Mouse (Mus musculus) limb, embryonic 12.5 days (tissue): ENCODE data around the gene Nars2. TPM values are rescaled to one million over a fixed set of nuclear protein-coding genes. Genes with fewer than 3 reads are reported as not detected.
A peak's percentile ranks its signal among the peaks of the same experiment; 100 is the strongest.

ENCODE experiments used
- ATAC-seq: fragments of 200-750 bp; cut with Nextera tagmentation; 2 replicates; pipeline ENCODE4 v1.8.0; 2017; ENCODE audit warnings: low read depth, moderate TSS enrichment; ENCODE audit not compliant: insufficient number of reproducible peaks, insufficient read depth, low FRiP score, low TSS enrichment
- H3K27ac ChIP-seq: fragments of 300-500 bp; sonication (generic); 2 replicates; pipeline ENCODE4 v1.5.1; 2016; ENCODE audit warnings: mild to moderate bottlenecking, moderate library complexity
- H3K27me3 ChIP-seq: fragments of 300-500 bp; sonication (generic); 2 replicates; pipeline ENCODE4 v1.6.1; 2016; ENCODE audit warnings: mild to moderate bottlenecking, moderate library complexity
- H3K36me3 ChIP-seq: fragments of 300-500 bp; sonication (generic); 2 replicates; pipeline ENCODE4 v1.6.1; 2016; ENCODE audit warnings: mild to moderate bottlenecking, moderate library complexity
- H3K4me1 ChIP-seq: fragments of 300-500 bp; sonication (generic); replicated peaks from 2 replicates; pipeline ENCODE4 v1.6.1; 2016
- H3K4me2 ChIP-seq: fragments of 300-500 bp; sonication (generic); 2 replicates; pipeline ENCODE4 v1.6.1; 2016; ENCODE audit warnings: mild to moderate bottlenecking, moderate library complexity
- H3K4me3 ChIP-seq: fragments of 300-500 bp; sonication (generic); replicated peaks from 2 replicates; pipeline ENCODE4 v1.5.1; 2016; ENCODE audit warnings: mild to moderate bottlenecking
- H3K9ac ChIP-seq: fragments of 300-500 bp; sonication (generic); replicated peaks from 2 replicates; pipeline ENCODE4 v1.6.1; 2016; ENCODE audit warnings: mild to moderate bottlenecking, moderate library complexity
- H3K9me3 ChIP-seq: fragments of 300-500 bp; sonication (generic); 2 replicates; pipeline ENCODE4 v1.6.1; 2016; ENCODE audit warnings: mild to moderate bottlenecking, moderate library complexity
- WGBS: fragments of 180-500 bp; shearing (Covaris S2); methylation state at CpG from one replicate; pipeline ENCODE4 v1.1.7; 2016; 5-methylcytosine and 5-hydroxymethylcytosine counted together
- polyA plus RNA-seq: library from polyadenylated mRNA; unstranded; fragments of >200 nt; fragmentation: Nextera tagmentation; extraction: Ambion mirVana; gene quantifications from 2 replicates; pipeline ENCODE4 v1.2.1, GENCODE M21; 2016

The Nars2 gene
- 22.4 and 24.1 TPM in 2 replicates for polyA plus RNA-seq

DNA sequence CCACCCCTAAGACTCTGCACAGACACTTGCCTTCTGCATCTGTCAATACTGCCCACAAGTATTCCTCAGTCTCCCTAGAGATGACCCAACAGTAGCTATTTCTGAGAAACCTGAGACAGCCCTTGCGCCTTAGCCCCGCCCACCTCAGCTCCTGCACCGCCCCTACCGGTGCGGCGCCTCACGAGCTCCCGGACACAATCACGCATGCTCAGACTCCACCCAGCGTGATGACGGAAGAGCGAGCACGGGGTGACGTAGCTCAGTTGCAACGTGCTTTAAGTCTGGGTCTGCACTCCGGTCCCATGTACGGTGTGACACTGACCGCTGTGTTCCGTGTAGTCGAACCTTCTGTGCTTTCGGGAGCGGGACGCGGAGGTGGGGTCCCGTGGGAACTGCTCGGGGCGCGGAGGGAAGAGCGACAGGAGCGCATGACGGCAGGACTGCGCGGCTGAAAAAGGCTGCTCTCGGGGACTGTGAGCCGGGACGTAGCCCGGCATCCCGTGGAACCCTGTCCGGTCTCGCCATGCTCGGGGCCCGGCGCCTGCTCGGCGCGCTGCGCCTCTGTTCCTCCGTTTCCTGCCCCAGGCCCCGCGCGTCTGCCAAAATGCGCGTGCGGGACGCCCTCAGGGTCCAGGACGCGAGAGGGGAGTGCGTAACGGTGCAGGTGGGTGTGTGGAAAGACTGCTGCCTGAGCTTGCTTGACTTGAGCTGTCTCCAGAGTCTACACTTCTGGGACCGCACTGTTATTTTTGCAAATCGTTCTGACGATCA, at the start of gene Nars2:
Gene Nars2, plus strand, starts transcription at position 225 of the 771 bp plus-strand sequence.
- Histone ChIP-seq H3K27ac (peak within 1 kb of the TSS; percentile 91), H3K4me1 (peaks cover 13% of the 10 kb centered on the region), H3K4me2 (peak within 1 kb of the TSS; percentile 72), H3K36me3 (0 out of 2 replicates have a peak, but pooled peaks cover 4% of the 10 kb centered on the region), H3K9ac (peak within 1 kb of the TSS; percentile 77), H3K9me3 (no peaks in the 10 kb centered on the region), H3K4me3 (peak within 1 kb of the TSS; percentile 88), H3K27me3 (no peaks in the 10 kb centered on the region)
- WGBS, result under 1% methylated on average over 62 of the region's 62 CpGs
- peak; percentile 99 for ATAC-seq

DNA sequence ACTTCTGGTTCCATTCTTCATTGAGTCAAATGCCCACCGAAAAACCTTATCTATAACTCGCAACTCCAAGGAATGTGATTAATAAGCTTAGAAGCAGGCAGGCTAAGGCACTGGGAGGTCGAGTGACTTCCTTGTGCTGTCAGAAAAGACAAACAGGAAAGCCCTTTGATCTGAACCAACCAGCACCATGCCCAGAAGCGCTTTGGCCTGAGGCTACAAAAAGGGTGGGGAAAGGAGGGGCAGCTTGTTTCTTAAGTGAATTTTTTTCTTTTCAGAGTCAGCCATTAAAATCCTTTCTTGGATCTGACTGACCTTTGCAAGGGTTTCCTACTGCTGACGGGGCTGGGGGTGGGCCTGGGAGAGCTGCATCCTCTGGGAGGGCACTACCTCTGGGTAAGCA, 49.1 kb upstream of the Nars2 start:
- Histone ChIP-seq H3K4me1 (peaks cover 31% of the 10 kb centered on the region), H3K36me3 (peaks cover 75% of the 10 kb centered on the region), H3K4me2 (no peak overlapping the region), H3K4me3 (no peak overlapping the region), H3K27ac (no peak overlapping the region), H3K9ac (no peak overlapping the region), H3K27me3 (no peaks in the 10 kb centered on the region; the same call in 1 of the 2 replicates), H3K9me3 (no peaks in the 10 kb centered on the region)
- WGBS, result 44% methylated on average over 5 of the region's 5 CpGs
- ATAC-seq, result no peak

DNA sequence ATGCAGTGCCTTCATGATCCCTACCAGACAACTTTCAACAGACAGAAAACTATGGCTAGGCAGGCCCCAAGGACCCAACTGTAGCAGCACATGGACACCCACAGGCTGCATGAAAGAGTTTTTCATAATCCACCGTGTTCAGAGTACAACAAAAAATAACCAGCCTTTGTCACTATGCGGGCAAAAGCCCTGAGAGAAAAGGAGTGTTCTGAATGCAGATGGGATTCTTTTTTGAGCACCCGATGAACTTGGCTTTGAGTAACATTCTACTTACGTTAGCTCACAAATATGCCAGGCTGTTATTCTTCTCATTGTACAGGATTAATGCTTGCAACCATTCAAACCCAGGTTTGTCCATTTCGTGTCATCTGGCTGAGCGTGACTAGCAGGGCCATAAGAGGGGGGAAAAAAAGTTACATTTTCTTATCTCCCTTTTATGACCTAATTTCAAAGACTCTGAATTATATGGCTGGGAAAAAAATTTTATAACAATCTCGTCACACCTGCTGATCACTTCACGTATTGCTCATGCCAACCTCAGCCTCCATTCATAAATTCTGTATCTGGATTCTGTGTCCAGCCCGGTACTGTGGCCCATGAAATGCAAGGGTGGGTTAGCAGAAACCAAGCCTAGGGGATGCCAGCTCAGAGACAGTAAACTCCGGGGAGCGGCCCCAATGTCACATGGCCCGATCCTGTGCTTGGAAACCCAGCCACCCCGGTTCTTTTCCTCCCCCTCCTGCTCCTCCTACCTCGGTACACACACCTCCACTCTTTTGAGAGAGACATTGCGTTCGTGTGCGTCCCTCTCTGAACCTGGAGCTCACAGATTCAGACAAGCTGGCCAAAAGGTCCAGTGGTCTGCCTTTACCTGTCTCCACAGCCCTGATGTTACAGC, 48.0 kb upstream of the Nars2 start:
- Histone ChIP-seq H3K9ac (no peak overlapping the region), H3K36me3 (peaks cover 71% of the 10 kb centered on the region), H3K4me3 (no peak overlapping the region), H3K27me3 (no peaks in the 10 kb centered on the region; the same call in 1 of the 2 replicates), H3K4me2 (no peak overlapping the region), H3K27ac (no peak overlapping the region), H3K9me3 (no peaks in the 10 kb centered on the region), H3K4me1 (peaks cover 35% of the 10 kb centered on the region)
- no peak for ATAC-seq
- WGBS, result 88% methylated on average over 17 of the region's 17 CpGs

DNA sequence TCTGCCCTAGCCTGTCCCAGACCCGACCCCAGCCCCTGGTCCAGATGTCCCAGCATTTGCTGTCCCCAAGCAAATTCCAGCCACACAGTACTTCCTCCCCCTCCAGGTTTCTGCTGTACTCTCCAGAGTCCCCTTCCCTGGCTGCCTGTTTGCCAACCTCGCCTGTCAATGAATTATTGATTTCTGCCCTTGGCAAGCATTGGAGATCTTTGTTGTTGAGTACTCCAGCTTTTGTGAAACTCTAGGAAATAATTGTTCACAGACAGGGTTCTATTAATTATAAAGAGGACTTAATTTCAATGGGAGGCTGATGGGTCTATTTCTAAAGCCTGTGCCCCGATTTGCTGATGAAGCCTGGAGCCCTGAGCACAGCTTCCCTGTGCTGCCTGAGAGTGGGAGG, 46.9 kb upstream of the Nars2 start:
- peaks cover 66% of the 10 kb centered on the region for H3K36me3 ChIP-seq
- H3K4me2 ChIP-seq, result no peak overlapping the region
- peaks cover 34% of the 10 kb centered on the region for H3K4me1 ChIP-seq
- H3K27me3 ChIP-seq, result no peaks in the 10 kb centered on the region; the same call in 1 of the 2 replicates
- H3K27ac ChIP-seq, result no peak overlapping the region
- 55% methylated on average over 3 of the region's 3 CpGs for WGBS
- no peak overlapping the region for H3K4me3 ChIP-seq
- ATAC-seq, result no peak
- no peak overlapping the region for H3K9ac ChIP-seq
- H3K9me3 ChIP-seq, result no peaks in the 10 kb centered on the region

DNA sequence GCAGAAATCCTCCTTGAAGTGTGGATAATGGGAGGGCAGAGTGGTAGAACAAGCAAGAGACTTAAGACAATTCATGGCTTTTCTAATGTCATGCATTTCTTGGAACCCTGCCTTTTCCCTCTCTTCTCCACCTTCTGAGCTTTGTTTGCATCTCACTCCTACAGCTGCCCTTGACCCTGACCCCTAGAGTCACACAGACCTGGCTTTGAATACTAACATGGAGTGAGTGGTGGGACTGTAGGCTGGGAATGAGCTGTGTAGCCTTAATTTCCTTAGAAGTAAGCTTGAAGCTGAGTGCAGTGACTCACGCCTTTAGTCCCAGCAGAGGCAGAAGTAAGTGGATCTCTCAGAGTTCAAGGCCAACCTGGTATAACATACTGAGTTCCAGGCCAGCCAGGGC, 46.4 kb upstream of the Nars2 start:
- Histone ChIP-seq H3K27ac (no peak overlapping the region), H3K27me3 (no peaks in the 10 kb centered on the region; the same call in 1 of the 2 replicates), H3K36me3 (peaks cover 66% of the 10 kb centered on the region), H3K4me1 (peaks cover 36% of the 10 kb centered on the region), H3K4me3 (no peak overlapping the region), H3K4me2 (no peak overlapping the region), H3K9ac (no peak overlapping the region), H3K9me3 (no peaks in the 10 kb centered on the region)
- ATAC-seq, result no peak
- 89% methylated on average over 1 of the region's 1 CpGs for WGBS

DNA sequence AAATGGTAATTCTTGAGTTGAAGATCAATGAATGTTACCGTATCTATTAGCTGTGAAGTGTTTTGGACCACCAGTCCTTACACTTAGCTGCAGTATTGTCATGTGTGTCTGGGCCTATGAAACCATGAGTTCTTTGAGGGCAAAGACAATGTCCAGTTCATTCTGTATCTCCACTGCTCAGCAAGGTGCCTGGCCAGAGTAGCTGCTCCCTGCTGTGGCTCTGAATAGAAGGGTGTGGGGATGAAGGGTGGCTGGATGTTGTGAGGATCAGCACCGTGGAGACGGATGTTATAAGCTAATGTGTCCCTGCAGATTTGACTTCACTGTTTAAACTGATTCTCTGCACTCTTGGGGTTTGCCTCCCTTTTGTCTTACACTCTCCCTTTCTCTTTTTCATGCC, 45.9 kb upstream of the Nars2 start:
- Histone ChIP-seq H3K27ac (no peak overlapping the region), H3K4me1 (peaks cover 39% of the 10 kb centered on the region), H3K4me3 (no peak overlapping the region), H3K9ac (no peak overlapping the region), H3K36me3 (peaks cover 62% of the 10 kb centered on the region), H3K9me3 (no peaks in the 10 kb centered on the region), H3K27me3 (no peaks in the 10 kb centered on the region; the same call in 1 of the 2 replicates), H3K4me2 (no peak overlapping the region)
- no peak for ATAC-seq
- WGBS, result 95% methylated on average over 3 of the region's 3 CpGs

DNA sequence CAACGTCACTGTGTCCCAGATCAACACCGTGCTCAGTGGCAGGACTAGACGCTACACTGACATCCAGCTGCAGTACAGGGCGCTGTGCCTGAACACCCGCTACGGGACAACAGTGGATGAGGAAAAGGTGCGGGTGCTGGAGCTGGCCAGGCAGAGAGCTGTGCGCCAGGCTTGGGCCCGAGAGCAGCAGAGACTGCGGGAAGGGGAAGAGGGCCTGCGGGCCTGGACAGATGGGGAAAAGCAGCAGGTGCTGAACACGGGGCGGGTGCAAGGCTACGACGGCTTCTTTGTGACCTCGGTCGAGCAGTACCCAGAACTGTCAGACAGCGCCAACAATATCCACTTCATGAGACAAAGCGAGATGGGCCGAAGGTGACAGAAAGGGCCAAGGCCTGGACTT, 45.1 kb upstream of the Nars2 start:
- Histone ChIP-seq H3K4me1 (peaks cover 42% of the 10 kb centered on the region), H3K27ac (no peak overlapping the region), H3K4me3 (no peak overlapping the region), H3K36me3 (peaks cover 54% of the 10 kb centered on the region), H3K4me2 (no peak overlapping the region), H3K27me3 (no peaks in the 10 kb centered on the region; the same call in 1 of the 2 replicates), H3K9ac (no peak overlapping the region), H3K9me3 (no peaks in the 10 kb centered on the region)
- ATAC-seq, result no peak
- 89% methylated on average over 20 of the region's 20 CpGs for WGBS

DNA sequence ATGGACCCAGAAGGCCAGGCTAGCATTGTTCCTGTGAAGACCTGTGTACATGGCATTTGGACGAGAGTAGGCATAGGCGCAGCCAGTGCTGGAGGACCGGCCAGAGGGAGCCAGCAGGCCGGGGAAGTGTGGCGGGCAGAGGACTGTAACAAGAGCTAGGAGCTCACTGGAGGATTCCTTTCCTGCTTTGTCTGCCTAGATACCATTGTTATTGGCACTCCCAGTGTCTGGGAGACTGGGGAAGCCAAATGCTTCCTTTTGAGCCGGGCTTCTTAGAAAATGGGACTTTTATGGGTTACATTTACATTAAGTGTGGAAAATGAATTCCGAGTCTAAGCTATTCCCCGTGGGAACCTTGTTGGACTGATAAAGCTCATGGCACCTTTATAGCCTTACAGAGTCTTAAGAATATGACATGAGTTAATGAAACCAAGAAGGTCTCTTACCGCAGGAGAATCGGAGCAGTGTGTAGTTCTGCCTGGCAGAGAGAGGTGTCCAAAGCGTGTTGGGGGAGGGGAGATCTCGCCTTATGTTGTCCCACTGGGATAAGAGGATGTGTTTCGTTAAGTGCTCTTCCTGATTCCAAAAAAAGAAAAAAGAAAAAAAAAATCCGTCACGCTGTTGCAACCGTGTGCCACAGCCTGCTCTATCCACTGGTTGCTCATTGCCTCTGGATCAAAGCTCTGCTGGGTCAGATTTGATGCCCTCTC, 43.2 kb upstream of the Nars2 start:
- H3K4me1 ChIP-seq, result peaks cover 50% of the 10 kb centered on the region
- peaks cover 39% of the 10 kb centered on the region for H3K36me3 ChIP-seq
- no peak overlapping the region for H3K9ac ChIP-seq
- H3K4me2 ChIP-seq, result no peak overlapping the region
- H3K9me3 ChIP-seq, result no peaks in the 10 kb centered on the region
- WGBS, result 68% methylated on average over 16 of the region's 16 CpGs
- no peak for ATAC-seq
- H3K27ac ChIP-seq, result 0 out of 2 replicates have a peak overlapping the region, but pooled peaks have one; percentile 18
- H3K27me3 ChIP-seq, result peaks cover 6% of the 10 kb centered on the region
- H3K4me3 ChIP-seq, result no peak overlapping the region

DNA sequence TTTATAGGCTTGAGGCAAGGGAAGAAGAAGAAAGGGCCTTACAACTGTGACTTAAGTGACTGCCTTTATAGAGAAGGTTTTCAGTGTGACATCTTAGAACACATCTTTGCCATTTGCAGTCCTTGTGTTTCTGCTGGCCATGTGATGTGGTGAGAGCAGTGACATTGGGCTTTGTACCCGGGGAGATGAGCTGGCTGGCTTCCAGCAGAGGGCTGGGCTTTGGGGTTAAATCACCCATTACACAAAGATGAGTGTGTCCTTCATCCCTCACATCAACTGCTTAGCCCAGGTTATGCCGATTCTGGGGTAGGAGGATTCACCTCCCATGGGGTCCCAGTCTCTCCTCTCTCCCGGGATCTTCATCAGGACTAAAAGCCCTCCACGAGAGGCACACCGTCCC, 41.4 kb upstream of the Nars2 start:
- no peaks in the 10 kb centered on the region for H3K9me3 ChIP-seq
- no peak overlapping the region for H3K4me2 ChIP-seq
- no peak overlapping the region for H3K4me3 ChIP-seq
- H3K9ac ChIP-seq, result no peak overlapping the region
- H3K36me3 ChIP-seq, result peaks cover 23% of the 10 kb centered on the region
- H3K4me1 ChIP-seq, result peaks cover 59% of the 10 kb centered on the region
- H3K27ac ChIP-seq, result peak overlapping the region; percentile 42; the same call in 1 of the 2 replicates
- 78% methylated on average over 5 of the region's 5 CpGs for WGBS
- no peak for ATAC-seq
- H3K27me3 ChIP-seq, result peaks cover 6% of the 10 kb centered on the region

DNA sequence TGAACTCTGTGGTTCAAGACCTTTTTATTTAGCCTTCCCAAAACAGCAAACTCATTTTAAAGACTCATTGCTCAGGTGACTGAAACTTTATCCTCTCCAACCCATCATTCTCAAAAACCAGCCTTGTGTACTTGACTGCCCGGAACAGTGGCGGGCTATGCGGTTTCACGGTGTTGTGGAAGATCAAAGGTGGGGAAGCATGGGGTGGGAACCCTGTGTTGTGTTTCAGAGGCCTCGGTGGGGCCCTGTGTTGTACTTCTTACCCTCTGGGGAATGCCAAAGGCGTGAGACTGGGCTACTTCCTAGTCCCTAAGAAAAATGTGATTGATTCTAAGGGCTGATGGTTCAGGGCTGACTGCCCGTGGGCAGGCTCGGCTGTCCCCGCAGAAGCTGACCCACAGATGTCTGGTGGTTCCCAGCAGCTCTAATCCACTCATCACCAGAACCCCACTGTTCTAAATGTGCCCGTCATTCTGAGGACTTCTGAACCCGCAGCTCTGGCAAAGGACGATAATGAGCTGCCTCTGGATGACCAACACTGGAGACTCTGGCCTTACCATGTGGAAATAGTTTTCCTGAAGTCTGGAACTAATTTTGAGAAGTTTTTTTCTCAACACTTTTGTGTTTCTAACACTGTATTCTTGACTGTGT, 40.9 kb upstream of the Nars2 start:
- no peak overlapping the region for H3K9ac ChIP-seq
- WGBS, result 8% methylated on average over 12 of the region's 12 CpGs
- ATAC-seq, result no peak
- no peaks in the 10 kb centered on the region for H3K9me3 ChIP-seq
- H3K36me3 ChIP-seq, result peaks cover 17% of the 10 kb centered on the region
- H3K4me1 ChIP-seq, result peaks cover 60% of the 10 kb centered on the region
- peak overlapping the region; percentile 80 for H3K27ac ChIP-seq
- no peak overlapping the region for H3K4me2 ChIP-seq
- H3K4me3 ChIP-seq, result no peak overlapping the region
- peaks cover 6% of the 10 kb centered on the region for H3K27me3 ChIP-seq
